Mouse (Mus musculus): Measurements from ENCODE around the gene Fnbp1l. TPM values are rescaled to one million over a fixed set of nuclear protein-coding genes. Genes with fewer than 3 reads are reported as not detected.

Fnbp1l gene
- total and polyA plus RNA-seq, 2 experiments from 2014 or later = 135 to 209 TPM

- no peaks in the 10 kb centered on the region for H3K27me3 ChIP-seq (ENCODE audit: insufficient read depth, low read length)
- H3K9me3 ChIP-seq (ENCODE audit: low read length) = no peaks in the 10 kb centered on the region
- 91% methylated on average over 2 of the region's 2 CpGs for WGBS
- H3K4me3 ChIP-seq (ENCODE audit: low read depth, low read length) = no peak overlapping the region
- H3K9ac ChIP-seq (replicated peaks; ENCODE audit: low read length, poor library complexity, severe bottlenecking) = no peak overlapping the region
- H3K4me2 ChIP-seq (ENCODE audit: low read depth, low read length, poor library complexity, severe bottlenecking) = no peak overlapping the region
- H3K4me1 ChIP-seq (ENCODE audit: insufficient read depth, low read length) = no peaks in the 10 kb centered on the region
- ATAC-seq (ENCODE audit: low FRiP score) = peak; percentile 22
- H3K27ac ChIP-seq (ENCODE audit: low read depth, low read length) = no peak overlapping the region
- DNase-seq (ENCODE audit: low spot score) = no peak
- TF ChIP-seq CTCF (IDR thresholded peaks at IDR 0.05) = no peak
- H3K36me3 ChIP-seq (ENCODE audit: insufficient read depth, low read length) = no peaks in the 10 kb centered on the region
These were observed 19.6 kb upstream of the Fnbp1l start for GRCm38 (mm10) chr3:122639197-122639475.

GRCm38 (mm10) chr3:122638329-122639196, 19.0 kb upstream of the Fnbp1l start:
- Histone ChIP-seq H3K4me1 (ENCODE audit: insufficient read depth, low read length) (no peaks in the 10 kb centered on the region), H3K27ac (ENCODE audit: low read depth, low read length) (no peak overlapping the region), H3K4me3 (ENCODE audit: low read depth, low read length) (no peak overlapping the region), H3K27me3 (ENCODE audit: insufficient read depth, low read length) (no peaks in the 10 kb centered on the region), H3K9me3 (ENCODE audit: low read length) (no peaks in the 10 kb centered on the region), H3K36me3 (ENCODE audit: insufficient read depth, low read length) (no peaks in the 10 kb centered on the region), H3K4me2 (ENCODE audit: low read depth, low read length, poor library complexity, severe bottlenecking) (no peak overlapping the region), H3K9ac (replicated peaks; ENCODE audit: low read length, poor library complexity, severe bottlenecking) (no peak overlapping the region)
- 38% methylated on average over 14 of the region's 14 CpGs for WGBS
- TF ChIP-seq CTCF (IDR thresholded peaks at IDR 0.05) = peak; percentile 100
- peak; percentile 83 for ATAC-seq (ENCODE audit: low FRiP score)
- peak; percentile 99 for DNase-seq (ENCODE audit: low spot score)

DNA sequence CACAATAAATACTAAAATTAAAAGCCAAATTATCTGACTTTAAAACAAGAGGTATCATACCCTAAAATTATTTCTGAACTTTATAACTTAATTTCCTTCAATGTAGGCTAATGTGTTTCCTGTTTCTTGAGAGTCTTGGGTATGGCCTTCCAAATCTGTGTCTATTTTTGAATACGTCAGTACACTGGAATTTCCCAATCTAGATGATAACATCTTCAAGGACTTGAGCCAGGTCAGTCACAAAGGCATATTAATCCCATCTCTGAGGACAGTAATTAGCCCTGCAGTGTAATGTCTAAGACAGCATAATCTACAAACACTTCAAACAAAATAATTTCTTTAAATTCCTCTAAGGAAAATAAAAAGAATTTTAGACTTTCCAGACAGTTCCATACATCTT, 17.8 kb upstream of the Fnbp1l start:
- Histone ChIP-seq H3K36me3 (ENCODE audit: insufficient read depth, low read length) (no peaks in the 10 kb centered on the region), H3K27me3 (ENCODE audit: insufficient read depth, low read length) (no peaks in the 10 kb centered on the region), H3K27ac (ENCODE audit: low read depth, low read length) (no peak overlapping the region), H3K9me3 (ENCODE audit: low read length) (no peaks in the 10 kb centered on the region), H3K4me3 (ENCODE audit: low read depth, low read length) (no peak overlapping the region), H3K4me1 (ENCODE audit: insufficient read depth, low read length) (no peaks in the 10 kb centered on the region), H3K4me2 (ENCODE audit: low read depth, low read length, poor library complexity, severe bottlenecking) (no peak overlapping the region), H3K9ac (replicated peaks; ENCODE audit: low read length, poor library complexity, severe bottlenecking) (no peak overlapping the region)
- no peak for ATAC-seq (ENCODE audit: low FRiP score)
- 90% methylated on average over 1 of the region's 1 CpGs for WGBS
- DNase-seq (ENCODE audit: low spot score) = no peak
- TF ChIP-seq CTCF (IDR thresholded peaks at IDR 0.05) = no peak

DNA sequence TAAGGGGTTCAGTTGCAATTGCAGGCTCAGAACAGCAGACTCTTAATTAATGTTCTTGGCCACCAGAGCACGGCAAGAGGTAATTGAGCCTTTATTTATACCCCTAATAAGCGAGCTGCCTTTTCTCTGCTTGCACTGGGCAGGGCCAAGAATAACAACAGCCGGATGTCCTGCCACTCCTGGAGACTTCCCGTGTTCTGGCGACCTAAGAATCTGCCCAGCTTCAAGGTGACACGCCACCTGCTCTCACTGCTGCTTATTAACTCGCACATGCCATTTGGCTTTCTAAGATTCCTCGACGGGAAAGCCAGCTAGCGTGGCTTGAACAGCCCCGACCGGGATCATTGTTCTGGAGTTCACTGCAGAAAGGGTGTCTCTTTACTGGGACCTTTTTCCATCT, 15.7 kb upstream of the Fnbp1l start:
- H3K36me3 ChIP-seq (ENCODE audit: insufficient read depth, low read length) = no peaks in the 10 kb centered on the region
- 28% methylated on average over 12 of the region's 12 CpGs for WGBS
- DNase-seq (ENCODE audit: low spot score) (no peak), ATAC-seq (ENCODE audit: low FRiP score) (no peak)
- no peak overlapping the region for H3K27ac ChIP-seq (ENCODE audit: low read depth, low read length)
- H3K27me3 ChIP-seq (ENCODE audit: insufficient read depth, low read length) = no peaks in the 10 kb centered on the region
- no peaks in the 10 kb centered on the region for H3K4me1 ChIP-seq (ENCODE audit: insufficient read depth, low read length)
- no peaks in the 10 kb centered on the region for H3K9me3 ChIP-seq (ENCODE audit: low read length)
- no peak overlapping the region for H3K9ac ChIP-seq (replicated peaks; ENCODE audit: low read length, poor library complexity, severe bottlenecking)
- H3K4me2 ChIP-seq (ENCODE audit: low read depth, low read length, poor library complexity, severe bottlenecking) = no peak overlapping the region
- H3K4me3 ChIP-seq (ENCODE audit: low read depth, low read length) = no peak overlapping the region
- no peak for TF ChIP-seq CTCF (IDR thresholded peaks at IDR 0.05)

DNA sequence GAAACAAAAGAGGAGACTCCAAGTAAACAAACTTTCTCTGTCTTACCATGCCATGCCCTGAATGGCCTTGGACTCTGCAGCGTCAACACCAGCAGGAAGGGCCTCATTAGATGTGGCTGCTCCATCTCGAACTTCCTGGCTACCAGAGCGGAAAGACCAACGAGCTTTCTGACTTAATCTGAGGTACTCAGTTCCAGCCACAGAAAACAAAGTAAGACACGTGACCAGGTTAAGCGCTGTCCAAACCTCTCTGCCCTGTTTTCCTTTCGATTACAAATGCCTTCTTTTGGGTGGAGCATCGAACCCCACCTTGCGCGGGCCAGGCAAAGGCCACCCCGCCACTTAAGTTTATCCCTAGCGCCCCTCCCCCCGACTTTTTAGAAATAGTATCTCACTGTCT, 10.1 kb upstream of the Fnbp1l start:
- H3K27me3 ChIP-seq (ENCODE audit: insufficient read depth, low read length) = no peaks in the 10 kb centered on the region
- 0 out of 2 replicates have a peak overlapping the region, but pooled peaks have one; percentile 20 for H3K4me2 ChIP-seq (ENCODE audit: low read depth, low read length, poor library complexity, severe bottlenecking)
- no peak for TF ChIP-seq CTCF (IDR thresholded peaks at IDR 0.05)
- no peak overlapping the region for H3K4me3 ChIP-seq (ENCODE audit: low read depth, low read length)
- WGBS = 9% methylated on average over 13 of the region's 13 CpGs
- H3K9me3 ChIP-seq (ENCODE audit: low read length) = no peaks in the 10 kb centered on the region
- no peak overlapping the region for H3K9ac ChIP-seq (replicated peaks; ENCODE audit: low read length, poor library complexity, severe bottlenecking)
- no peak for DNase-seq (ENCODE audit: low spot score)
- no peak for ATAC-seq (ENCODE audit: low FRiP score)
- no peaks in the 10 kb centered on the region for H3K4me1 ChIP-seq (ENCODE audit: insufficient read depth, low read length)
- H3K27ac ChIP-seq (ENCODE audit: low read depth, low read length) = no peak overlapping the region
- H3K36me3 ChIP-seq (ENCODE audit: insufficient read depth, low read length) = no peaks in the 10 kb centered on the region

DNA sequence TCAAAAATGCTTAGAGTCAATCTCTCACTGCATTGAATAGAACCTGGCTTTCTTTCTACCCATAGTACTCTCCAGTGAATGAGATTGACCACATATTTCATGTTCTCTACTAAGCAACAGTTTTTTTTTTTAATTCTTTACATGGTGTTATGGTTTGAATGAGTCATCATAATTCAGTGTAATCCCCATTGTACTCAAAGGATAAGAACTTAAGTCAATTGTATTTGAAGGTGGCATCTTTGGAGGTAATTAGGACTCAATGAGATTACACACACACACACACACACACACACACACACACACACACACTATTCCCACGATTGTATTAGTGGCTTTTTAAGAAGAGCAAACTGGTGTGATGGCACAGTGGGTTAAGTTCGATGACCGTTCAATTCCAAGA, 9.4 kb upstream of the Fnbp1l start:
- no peak for ATAC-seq (ENCODE audit: low FRiP score)
- WGBS = 85% methylated on average over 3 of the region's 3 CpGs

More for the DNA sequence above, 9.4 kb upstream of the Fnbp1l start:
- Histone ChIP-seq H3K9me3 (ENCODE audit: low read length) (no peaks in the 10 kb centered on the region), H3K27ac (ENCODE audit: low read depth, low read length) (no peak overlapping the region), H3K4me2 (ENCODE audit: low read depth, low read length, poor library complexity, severe bottlenecking) (no peak overlapping the region), H3K36me3 (ENCODE audit: insufficient read depth, low read length) (no peaks in the 10 kb centered on the region), H3K4me1 (ENCODE audit: insufficient read depth, low read length) (no peaks in the 10 kb centered on the region), H3K9ac (replicated peaks; ENCODE audit: low read length, poor library complexity, severe bottlenecking) (no peak overlapping the region), H3K27me3 (ENCODE audit: insufficient read depth, low read length) (no peaks in the 10 kb centered on the region), H3K4me3 (ENCODE audit: low read depth, low read length) (no peak overlapping the region)
- DNase-seq (ENCODE audit: low spot score) = no peak
- TF ChIP-seq CTCF (IDR thresholded peaks at IDR 0.05) = no peak
